8 mouse cellular contexts compared by ENCODE assay signal in genomic region chr5:44799861-44800260, GRCm38 (mm10). TPM values are rescaled to one million over a fixed set of nuclear protein-coding genes. Genes with fewer than 3 reads are reported as not detected.
DNase-seq lines count a peak whose midpoint lies in the region; ATAC-seq and TF ChIP-seq lines count a peak whose summit lies in the region.

No protein-coding gene starts in this region.

- no peaks in the 10 kb centered on the region for H3K4me1 ChIP-seq in cortical plate, adult 2 months (ENCODE audit: control insufficient read depth, insufficient read depth, low read length)
- peaks cover 20% of the 10 kb centered on the region for H3K4me1 ChIP-seq in hindbrain, embryonic 13.5 days (replicated peaks)
- H3K4me1 ChIP-seq in midbrain, embryonic 15.5 days, result peaks cover 24% of the 10 kb centered on the region

- ATAC-seq in hindbrain, embryonic 13.5 days (ENCODE audit: low FRiP score), result peak; percentile 65
- ATAC-seq in midbrain, embryonic 15.5 days (replicated peaks), result peak; percentile 72
- no peak for ATAC-seq in erythroblast, adult 5-6 weeks (replicated peaks; ENCODE audit: low FRiP score, poor library complexity, severe bottlenecking)

- 35% methylated on average over 2 of the region's 2 CpGs for WGBS in hindbrain, embryonic 13.5 days
- 7% methylated on average over 2 of the region's 2 CpGs for WGBS in midbrain, embryonic 15.5 days

- H3K4me2 ChIP-seq in hindbrain, embryonic 13.5 days, result peak overlapping the region; percentile 65
- peak overlapping the region; percentile 54 for H3K4me2 ChIP-seq in midbrain, embryonic 15.5 days

- H3K27me3 ChIP-seq in hindbrain, embryonic 13.5 days, result no peaks in the 10 kb centered on the region
- no peaks in the 10 kb centered on the region for H3K27me3 ChIP-seq in midbrain, embryonic 15.5 days (replicated peaks)

- intact Hi-C loops in heart, postnatal 10 days (cut with DNase I), result no loop called here

- no peak for TF ChIP-seq POLR2A in cortical plate, adult 2 months (IDR thresholded peaks at IDR 0.05; ENCODE audit: extremely low read depth, insufficient read depth, low read length)

- no peaks in the 10 kb centered on the region for H3K36me3 ChIP-seq in hindbrain, embryonic 13.5 days
- no peaks in the 10 kb centered on the region for H3K36me3 ChIP-seq in midbrain, embryonic 15.5 days (replicated peaks)

- 0 out of 2 replicates have a peak overlapping the region, but pooled peaks have one; percentile 73 for H3K9ac ChIP-seq in hindbrain, embryonic 13.5 days
- no peak overlapping the region for H3K9ac ChIP-seq in midbrain, embryonic 15.5 days

- H3K4me3 ChIP-seq in cortical plate, adult 2 months (ENCODE audit: insufficient read depth, low read length), result peak overlapping the region; percentile 58; the same call in 1 of the 2 replicates
- peak overlapping the region; percentile 48 for H3K4me3 ChIP-seq in hindbrain, embryonic 13.5 days
- peak overlapping the region; percentile 52 for H3K4me3 ChIP-seq in midbrain, embryonic 15.5 days

- H3K9me3 ChIP-seq in hindbrain, embryonic 13.5 days, result no peaks in the 10 kb centered on the region
- H3K9me3 ChIP-seq in midbrain, embryonic 15.5 days, result no peaks in the 10 kb centered on the region

- no peak for TF ChIP-seq CTCF in cortical plate, adult 2 months (IDR thresholded peaks at IDR 0.05; ENCODE audit: extremely low read depth, insufficient read depth, low read length)

- peak; percentile 86 for DNase-seq in heart, adult 11 months
- DNase-seq in heart, postnatal 10 days, result no peak
- DNase-seq in natural killer cell, adult 2 months (ENCODE audit: low spot score in 2 of 2), result no peak
- DNase-seq in cerebellum, adult 9-10 months, result no peak

- no peak overlapping the region for H3K27ac ChIP-seq in cortical plate, adult 2 months (ENCODE audit: insufficient read depth, low read length)
- 0 out of 2 replicates have a peak overlapping the region, but pooled peaks have one; percentile 8 for H3K27ac ChIP-seq in hindbrain, embryonic 13.5 days
- H3K27ac ChIP-seq in midbrain, embryonic 15.5 days, result peak overlapping the region; percentile 65; the same call in 1 of the 2 replicates

RNA-seq across cellular contexts. Expression of gene Ldb2, which starts 0.4 kb away (rescaled TPM):
- total RNA-seq in heart, postnatal 10 days (2021), result 10 to 100 TPM; 17.2 to 19.0 TPM
- 33.3 and 36.5 TPM in 2 replicates for polyA plus RNA-seq in cortical plate, adult 2 months (2012; rRNA removed)
- polyA plus RNA-seq in hindbrain, embryonic 13.5 days (2015; fragmentation: Nextera tagmentation; extraction: Ambion mirVana), result 23.9 and 26.2 TPM in 2 replicates
- polyA plus RNA-seq in midbrain, embryonic 15.5 days (2015; fragmentation: Nextera tagmentation; extraction: Ambion mirVana), result 81.0 and 86.2 TPM in 2 replicates
- not detected in 2 replicates for total RNA-seq in erythroblast, adult 5-6 weeks (2015; ENCODE audit: low replicate concordance)
- 0.56 TPM in 1 of 2 replicates, not detected in the other for total RNA-seq in erythroblast, adult 5-6 weeks (2017; ENCODE audit: low replicate concordance)
